Mouse (Mus musculus) forebrain, embryonic 14.5 days (tissue): ENCODE data around the gene Stfa3. TPM values are rescaled to one million over a fixed set of nuclear protein-coding genes. Genes with fewer than 3 reads are reported as not detected.

Experiments used
- polyA plus RNA-seq: library from polyadenylated mRNA; unstranded; fragments of >200 nt; fragmentation: Nextera tagmentation; extraction: Ambion mirVana; gene quantifications from 2 replicates; pipeline ENCODE4 v1.2.1, GENCODE M21; 2014

The Stfa3 gene
- polyA plus RNA-seq, 1 experiment from 2014 or later, result not detected

Other genes starting within 250 kb of the Stfa3 start
- gene Gm5416, start 245.0 kb downstream of the Stfa3 start, polyA plus RNA-seq, result not detected in 2 replicates
- gene 2010005H15Rik, start 233.9 kb downstream of the Stfa3 start, polyA plus RNA-seq, result not detected in 2 replicates
- gene Stfa1, start 178.4 kb downstream of the Stfa3 start, polyA plus RNA-seq, result 0.61 and 1.0 TPM in 2 replicates
- gene BC117090, start 121.1 kb downstream of the Stfa3 start, polyA plus RNA-seq, result not detected in 2 replicates
- gene BC100530, start 87.6 kb downstream of the Stfa3 start, polyA plus RNA-seq, result 0.51 and 0.71 TPM in 2 replicates
- not detected in 2 replicates for gene Stfa2, start 46.9 kb downstream of the Stfa3 start, polyA plus RNA-seq
- 0.22 TPM in 1 of 2 replicates, not detected in the other for gene Casr, start 106.7 kb upstream of the Stfa3 start, polyA plus RNA-seq
- 1.7 and 2.0 TPM in 2 replicates for gene Cd86, start 210.7 kb upstream of the Stfa3 start, polyA plus RNA-seq
- 0.21 TPM in 1 of 2 replicates, not detected in the other for gene Ildr1, start 238.6 kb upstream of the Stfa3 start, polyA plus RNA-seq